Mouse (Mus musculus) stomach, embryonic 15.5 days (tissue): ENCODE results near the gene Rbpj. TPM values are rescaled to one million over a fixed set of nuclear protein-coding genes. Genes with fewer than 3 reads are reported as not detected.

ENCODE experiments used
- ATAC-seq: fragments of 200-750 bp; cut with Nextera tagmentation; 2 replicates; pipeline ENCODE4 v1.8.0; 2017; ENCODE audit warnings: low read depth, moderate number of reproducible peaks, moderate TSS enrichment; ENCODE audit not compliant: insufficient read depth, low FRiP score
- H3K27ac ChIP-seq: fragments of 300-500 bp; sonication (generic); 2 replicates; pipeline ENCODE4 v1.5.1; 2015; ENCODE audit warnings: mild to moderate bottlenecking, inconsistent platforms
- H3K27me3 ChIP-seq: fragments of 300-500 bp; sonication (generic); replicated peaks from 2 replicates; pipeline ENCODE4 v1.6.1; 2015; ENCODE audit warnings: inconsistent platforms
- H3K36me3 ChIP-seq: fragments of 300-500 bp; sonication (generic); 2 replicates; pipeline ENCODE4 v1.6.1; 2015; ENCODE audit warnings: inconsistent platforms
- H3K4me1 ChIP-seq: fragments of 300-500 bp; sonication (generic); 2 replicates; pipeline ENCODE4 v1.6.1; 2015; ENCODE audit warnings: inconsistent platforms
- H3K4me2 ChIP-seq: fragments of 300-500 bp; sonication (generic); 2 replicates; pipeline ENCODE4 v1.6.1; 2015; ENCODE audit warnings: mild to moderate bottlenecking, inconsistent platforms
- H3K4me3 ChIP-seq: fragments of 300-500 bp; sonication (generic); replicated peaks from 2 replicates; pipeline ENCODE4 v1.5.1; 2015; ENCODE audit warnings: inconsistent platforms
- H3K9ac ChIP-seq: fragments of 300-500 bp; sonication (generic); 2 replicates; pipeline ENCODE4 v1.6.1; 2015; ENCODE audit warnings: inconsistent platforms
- H3K9me3 ChIP-seq: fragments of 300-500 bp; sonication (generic); 2 replicates; pipeline ENCODE4 v1.6.1; 2016; ENCODE audit warnings: inconsistent platforms
- WGBS: fragments of 180-500 bp; shearing (Covaris S2); methylation state at CpG from one replicate; pipeline ENCODE4 v1.1.7; 2015; 5-methylcytosine and 5-hydroxymethylcytosine counted together
- polyA plus RNA-seq: library from polyadenylated mRNA; unstranded; fragments of >200 nt; fragmentation: Nextera tagmentation; extraction: Ambion mirVana; gene quantifications from 2 replicates; pipeline ENCODE4 v1.2.1, GENCODE M21; 2015

Gene Rbpj
- polyA plus RNA-seq: 26.9 and 28.8 TPM in 2 replicates

- 90% methylated on average over 9 of the region's 9 CpGs for WGBS
- no peak within 1 kb of the TSS for H3K27ac ChIP-seq
- no peak within 1 kb of the TSS for H3K4me2 ChIP-seq
- H3K4me3 ChIP-seq: no peak within 1 kb of the TSS
- no peaks in the 10 kb centered on the region for H3K27me3 ChIP-seq
- no peaks in the 10 kb centered on the region for H3K9me3 ChIP-seq
- peaks cover 5% of the 10 kb centered on the region for H3K4me1 ChIP-seq
- H3K36me3 ChIP-seq: no peaks in the 10 kb centered on the region
- H3K9ac ChIP-seq: no peak within 1 kb of the TSS
- ATAC-seq: no peak
These were observed at the start of gene Rbpj for GRCm38 (mm10) chr5:53465883-53466282. Gene Rbpj, plus strand, starts transcription at chr5:53466152.

- H3K4me1 ChIP-seq: no peaks in the 10 kb centered on the region
- no peak overlapping the region for H3K9ac ChIP-seq
- H3K4me2 ChIP-seq: no peak overlapping the region
- no peaks in the 10 kb centered on the region for H3K36me3 ChIP-seq
- H3K9me3 ChIP-seq: no peaks in the 10 kb centered on the region
- no peak overlapping the region for H3K27ac ChIP-seq
- ATAC-seq: no peak
- no peak overlapping the region for H3K4me3 ChIP-seq
- whole genome bisulfite sequencing: 72% methylated on average over 1 of the region's 1 CpGs
- H3K27me3 ChIP-seq: no peaks in the 10 kb centered on the region
These were observed 45.2 kb upstream of the Rbpj start for GRCm38 (mm10) chr5:53420777-53421176.

GRCm38 (mm10) chr5:53421291-53421690 is 44.7 kb upstream of the Rbpj start:
- Histone ChIP-seq H3K27ac (no peak overlapping the region), H3K27me3 (no peaks in the 10 kb centered on the region), H3K4me2 (no peak overlapping the region), H3K4me1 (no peaks in the 10 kb centered on the region), H3K9me3 (no peaks in the 10 kb centered on the region), H3K36me3 (no peaks in the 10 kb centered on the region), H3K4me3 (no peak overlapping the region), H3K9ac (no peak overlapping the region)
- WGBS: 41% methylated on average over 4 of the region's 4 CpGs
- ATAC-seq: no peak

- no peak for ATAC-seq
- Histone ChIP-seq H3K4me2 (no peak overlapping the region), H3K9ac (no peak overlapping the region), H3K27me3 (no peaks in the 10 kb centered on the region), H3K36me3 (no peaks in the 10 kb centered on the region), H3K4me1 (no peaks in the 10 kb centered on the region), H3K4me3 (no peak overlapping the region), H3K9me3 (no peaks in the 10 kb centered on the region), H3K27ac (no peak overlapping the region)
- WGBS: 77% methylated on average over 4 of the region's 4 CpGs
These were observed 38.5 kb upstream of the Rbpj start for GRCm38 (mm10) chr5:53427411-53427810.

GRCm38 (mm10) chr5:53429683-53430477 is 36.1 kb upstream of the Rbpj start:
- peak; percentile 50; the same call in 1 of the 2 replicates for ATAC-seq

GRCm38 (mm10) chr5:53432451-53432850 is 33.5 kb upstream of the Rbpj start:
- Histone ChIP-seq H3K4me3 (no peak overlapping the region), H3K4me1 (no peaks in the 10 kb centered on the region), H3K4me2 (no peak overlapping the region), H3K27ac (no peak overlapping the region), H3K36me3 (no peaks in the 10 kb centered on the region), H3K9ac (no peak overlapping the region), H3K9me3 (no peaks in the 10 kb centered on the region), H3K27me3 (no peaks in the 10 kb centered on the region)
- 86% methylated on average over 4 of the region's 4 CpGs for WGBS
- ATAC-seq: no peak

More at GRCm38 (mm10) chr5:53429683-53430477, 36.1 kb upstream of the Rbpj start:
- H3K4me3 ChIP-seq: no peak overlapping the region
- no peaks in the 10 kb centered on the region for H3K4me1 ChIP-seq
- no peaks in the 10 kb centered on the region for H3K9me3 ChIP-seq
- H3K27me3 ChIP-seq: no peaks in the 10 kb centered on the region
- H3K36me3 ChIP-seq: no peaks in the 10 kb centered on the region
- 53% methylated on average over 10 of the region's 10 CpGs for WGBS
- H3K4me2 ChIP-seq: no peak overlapping the region
- H3K9ac ChIP-seq: no peak overlapping the region
- H3K27ac ChIP-seq: peak overlapping the region; percentile 77

GRCm38 (mm10) chr5:53436905-53437632 is 28.9 kb upstream of the Rbpj start:
- Histone ChIP-seq H3K4me3 (no peak overlapping the region), H3K36me3 (no peaks in the 10 kb centered on the region), H3K27me3 (no peaks in the 10 kb centered on the region), H3K4me2 (no peak overlapping the region), H3K9ac (no peak overlapping the region), H3K4me1 (no peaks in the 10 kb centered on the region), H3K9me3 (no peaks in the 10 kb centered on the region), H3K27ac (no peak overlapping the region)
- 70% methylated on average over 6 of the region's 6 CpGs for WGBS
- no peak for ATAC-seq

GRCm38 (mm10) chr5:53437767-53438166 is 28.2 kb upstream of the Rbpj start:
- H3K36me3 ChIP-seq: no peaks in the 10 kb centered on the region
- no peak overlapping the region for H3K9ac ChIP-seq
- no peaks in the 10 kb centered on the region for H3K9me3 ChIP-seq
- peak overlapping the region; percentile 65 for H3K27ac ChIP-seq
- no peaks in the 10 kb centered on the region for H3K4me1 ChIP-seq
- H3K4me2 ChIP-seq: no peak overlapping the region
- H3K27me3 ChIP-seq: no peaks in the 10 kb centered on the region
- no peak for ATAC-seq
- 56% methylated on average over 4 of the region's 4 CpGs for WGBS
- H3K4me3 ChIP-seq: no peak overlapping the region

- Histone ChIP-seq H3K27ac (peak overlapping the region; percentile 61), H3K36me3 (no peaks in the 10 kb centered on the region), H3K27me3 (no peaks in the 10 kb centered on the region), H3K9me3 (no peaks in the 10 kb centered on the region), H3K4me1 (no peaks in the 10 kb centered on the region), H3K4me3 (no peak overlapping the region), H3K9ac (no peak overlapping the region), H3K4me2 (no peak overlapping the region)
- ATAC-seq: peak; percentile 65; the same call in 1 of the 2 replicates
- WGBS: 16% methylated on average over 3 of the region's 3 CpGs
These were observed 27.7 kb upstream of the Rbpj start for GRCm38 (mm10) chr5:53438268-53438667.

GRCm38 (mm10) chr5:53439655-53440054 is 26.3 kb upstream of the Rbpj start:
- Histone ChIP-seq H3K9ac (no peak overlapping the region), H3K4me3 (no peak overlapping the region), H3K4me2 (no peak overlapping the region), H3K27me3 (no peaks in the 10 kb centered on the region), H3K4me1 (no peaks in the 10 kb centered on the region), H3K27ac (no peak overlapping the region), H3K36me3 (no peaks in the 10 kb centered on the region), H3K9me3 (no peaks in the 10 kb centered on the region)
- WGBS: 63% methylated on average over 3 of the region's 3 CpGs
- no peak for ATAC-seq

- H3K4me2 ChIP-seq: no peak overlapping the region
- no peaks in the 10 kb centered on the region for H3K9me3 ChIP-seq
- no peaks in the 10 kb centered on the region for H3K27me3 ChIP-seq
- H3K36me3 ChIP-seq: no peaks in the 10 kb centered on the region
- WGBS: 66% methylated on average over 5 of the region's 5 CpGs
- ATAC-seq: no peak
- H3K4me1 ChIP-seq: no peaks in the 10 kb centered on the region
- no peak overlapping the region for H3K4me3 ChIP-seq
- no peak overlapping the region for H3K9ac ChIP-seq
- H3K27ac ChIP-seq: no peak overlapping the region
These were observed 21.9 kb upstream of the Rbpj start for GRCm38 (mm10) chr5:53444030-53444429.

GRCm38 (mm10) chr5:53450945-53451344 is 15.0 kb upstream of the Rbpj start:
- Histone ChIP-seq H3K9ac (no peak overlapping the region), H3K4me2 (no peak overlapping the region), H3K36me3 (no peaks in the 10 kb centered on the region), H3K4me1 (no peaks in the 10 kb centered on the region), H3K4me3 (no peak overlapping the region), H3K27ac (no peak overlapping the region), H3K27me3 (no peaks in the 10 kb centered on the region), H3K9me3 (no peaks in the 10 kb centered on the region)
- 44% methylated on average over 9 of the region's 9 CpGs for WGBS
- ATAC-seq: no peak
